Mouse (Mus musculus): ENCODE data around the gene Olfr1016.

Gene Olfr1016

GRCm38 (mm10) chr2:85802444-85802843, at the start of gene Olfr1016:
Gene Olfr1016 (minus strand): TSS chr2:85802544.
- no peak for DNase-seq

DNA sequence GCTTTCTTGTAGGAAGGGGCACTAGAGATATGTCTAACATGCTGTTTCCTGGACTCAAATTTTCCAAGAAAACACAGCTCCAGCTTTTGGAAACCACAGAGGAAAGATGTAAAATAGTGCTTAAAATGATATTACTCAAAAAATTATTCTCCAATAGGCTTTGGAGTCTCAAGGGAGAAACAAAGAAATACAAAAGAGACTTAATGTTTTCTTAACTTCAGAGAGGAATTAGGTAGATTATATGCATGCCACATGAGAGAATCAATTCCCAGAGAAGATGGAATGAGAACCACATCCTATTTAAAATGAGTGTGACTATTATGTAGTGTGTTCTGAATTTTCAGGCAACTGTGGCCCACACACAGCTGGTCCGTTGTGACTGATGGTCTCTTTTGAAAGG, 44.4 kb upstream of the Olfr1016 start, which contains the start of gene Olfr1020:
TSS of gene Olfr1020 (plus strand) at position 301 of the 400 bp plus-strand sequence.
- DNase-seq = no peak

GRCm38 (mm10) chr2:85845383-85845782, 43.0 kb upstream of the Olfr1016 start, which contains the start of gene Olfr1019:
Gene Olfr1019 (minus strand): TSS chr2:85845483.
- DNase-seq = no peak

DNA sequence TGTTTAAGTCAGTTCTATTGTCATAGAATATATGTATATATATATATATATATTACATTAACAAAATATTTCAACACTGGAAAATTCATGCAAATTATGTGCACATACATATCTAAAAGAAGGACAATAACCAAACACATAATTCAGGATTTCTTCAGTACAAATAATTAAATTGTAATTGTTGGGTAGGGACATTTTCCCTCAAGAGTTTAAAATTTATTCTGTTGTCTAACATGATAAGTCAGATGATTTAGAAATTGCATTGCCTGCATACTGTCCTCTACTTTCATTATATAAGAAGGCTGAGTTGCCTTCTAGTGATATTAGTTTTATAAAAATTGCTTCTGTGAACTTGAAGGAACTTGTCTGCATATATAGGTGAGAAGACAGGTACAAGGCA, 15.8 kb upstream of the Olfr1016 start, which contains the start of gene Olfr1018:
TSS of gene Olfr1018 (plus strand) at position 301 of the 400 bp plus-strand sequence.
- DNase-seq = no peak

GRCm38 (mm10) chr2:85804501-85804900, 2.2 kb upstream of the Olfr1016 start:
- DNase-seq = no peak

DNA sequence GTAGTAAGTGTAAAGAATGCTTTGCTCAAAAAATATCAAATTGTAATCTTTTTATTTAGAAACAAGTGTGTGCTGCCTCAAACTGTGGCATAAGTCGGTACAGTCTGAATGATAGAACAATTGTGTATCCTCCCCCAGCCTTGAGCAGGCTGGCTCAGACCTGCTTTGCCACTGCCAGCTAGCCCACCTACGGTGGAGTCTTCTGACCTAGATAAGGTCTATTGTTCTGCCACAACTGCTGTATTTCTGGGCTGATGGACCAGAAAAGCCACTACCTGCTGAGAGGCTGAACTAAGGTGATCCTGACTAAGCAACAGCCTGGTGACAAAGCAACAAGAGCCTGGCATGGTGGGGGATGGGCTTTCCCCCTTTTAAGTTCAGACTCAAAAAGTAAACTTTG, 10.0 kb downstream of the Olfr1016 start:
- no peak for DNase-seq

DNA sequence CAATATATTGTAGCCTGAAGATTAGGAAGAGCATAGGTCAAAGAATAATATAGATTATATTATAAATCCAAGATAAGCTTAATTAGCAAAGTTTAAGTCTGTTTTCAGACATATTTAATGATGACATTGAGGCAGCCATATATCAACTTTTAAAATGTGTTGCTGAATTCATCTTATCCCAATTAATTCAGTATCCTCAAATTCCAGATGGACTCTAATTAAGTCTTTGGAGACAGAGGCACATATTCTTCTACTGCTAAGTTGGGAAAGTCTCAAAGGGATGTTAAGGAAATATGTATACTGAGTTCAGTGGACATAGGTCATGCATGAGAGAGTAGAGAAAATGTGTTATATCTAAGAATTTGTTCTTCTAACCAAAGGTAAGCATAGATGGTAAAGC, 20.6 kb downstream of the Olfr1016 start, which contains the start of gene Olfr1015:
TSS of gene Olfr1015 (plus strand) at position 301 of the 400 bp plus-strand sequence.
- no peak for DNase-seq

DNA sequence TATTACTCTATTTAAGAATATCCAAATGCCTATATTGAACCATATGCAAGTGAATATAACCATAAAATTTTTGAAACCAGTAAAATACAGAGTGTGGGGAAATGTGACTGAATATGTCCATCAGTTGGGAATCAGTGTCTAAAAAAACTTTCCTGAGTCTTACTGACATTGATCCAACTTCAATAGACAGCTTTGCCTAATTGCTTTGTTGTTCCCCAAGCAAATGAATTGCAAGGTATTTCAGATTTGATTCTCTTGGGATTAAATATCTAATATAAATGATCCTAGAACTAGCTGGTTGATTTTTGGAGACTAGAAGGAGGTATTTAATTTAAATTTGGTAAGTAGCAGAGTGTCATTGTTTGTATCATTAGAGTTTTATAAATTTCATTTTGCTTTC, 29.9 kb downstream of the Olfr1016 start, which contains the start of gene Olfr1014:
TSS of gene Olfr1014 (plus strand) at position 301 of the 400 bp plus-strand sequence.
- no peak for DNase-seq

DNA sequence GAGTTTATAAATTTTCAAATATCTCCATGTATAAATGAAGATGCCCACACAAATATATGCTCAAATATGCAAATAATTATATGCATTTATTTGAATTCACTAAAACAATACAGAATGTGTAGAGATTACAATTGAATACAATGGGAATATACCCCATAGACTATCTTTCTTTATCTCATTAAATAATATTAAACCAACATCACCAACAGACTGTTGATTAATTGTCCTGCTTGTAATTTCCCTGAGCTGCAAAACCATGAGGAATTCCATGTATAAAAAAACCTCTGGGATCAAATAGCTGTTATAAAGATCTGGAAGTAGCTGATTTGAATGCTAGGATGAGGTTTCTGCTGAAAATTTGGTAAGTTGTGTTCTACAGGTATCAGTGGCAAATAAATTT, 35.5 kb downstream of the Olfr1016 start, which contains the start of gene Olfr1013:
TSS of gene Olfr1013 (plus strand) at position 301 of the 400 bp plus-strand sequence.
- DNase-seq = no peak

GRCm38 (mm10) chr2:85762666-85763065, 39.7 kb downstream of the Olfr1016 start, which contains the start of gene Olfr1012:
Gene Olfr1012 (minus strand): TSS chr2:85762766.
- DNase-seq = no peak

DNA sequence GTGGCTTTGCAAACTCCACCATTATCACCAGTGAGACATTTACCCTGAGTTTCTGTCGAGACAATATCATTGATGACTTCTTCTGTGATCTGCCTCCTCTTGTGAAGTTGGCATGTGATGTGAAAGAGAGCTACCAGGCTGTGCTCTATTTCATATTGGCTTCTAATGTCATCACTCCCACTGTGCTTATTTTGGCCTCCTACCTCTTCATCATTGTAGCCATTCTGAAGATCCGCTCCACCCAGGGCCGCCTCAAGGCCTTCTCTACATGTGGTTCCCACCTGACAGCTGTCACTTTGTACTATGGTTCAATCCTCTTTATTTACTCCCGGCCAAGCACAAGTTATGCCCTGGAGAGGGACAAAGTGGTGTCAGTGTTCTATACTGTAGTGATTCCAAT, 48.5 kb downstream of the Olfr1016 start:
- no peak for DNase-seq
